Mouse (Mus musculus): ENCODE data around the gene Dpysl5. TPM values are rescaled to one million over a fixed set of nuclear protein-coding genes. Genes with fewer than 3 reads are reported as not detected.
A peak's percentile ranks its signal among the peaks of the same experiment; 100 is the strongest.

The Dpysl5 gene
- polyA plus RNA-seq, 1 experiment from 2014 or later, result 203 TPM

GRCm38 (mm10) chr5:30765596-30766370 is 54.4 kb downstream of the Dpysl5 start:
- Histone ChIP-seq H3K4me2 (ENCODE audit: low read depth, low read length) (no peak overlapping the region), H3K9ac (replicated peaks; ENCODE audit: low read depth, low read length) (no peak overlapping the region), H3K27ac (ENCODE audit: low read depth, low read length) (no peak overlapping the region), H3K27me3 (ENCODE audit: control insufficient read depth, insufficient read depth, low read length) (no peaks in the 10 kb centered on the region), H3K4me3 (ENCODE audit: low read depth, low read length) (no peak overlapping the region), H3K9me3 (ENCODE audit: control insufficient read depth, low read length) (no peaks in the 10 kb centered on the region), H3K4me1 (ENCODE audit: control insufficient read depth, insufficient read depth, low read length) (peaks cover 33% of the 10 kb centered on the region), H3K36me3 (ENCODE audit: control insufficient read depth, insufficient read depth, low read length) (no peaks in the 10 kb centered on the region)
- ATAC-seq (ENCODE audit: low read depth), result no peak
- WGBS, result 66% methylated on average over 12 of the region's 12 CpGs

GRCm38 (mm10) chr5:30768082-30768481 is 56.7 kb downstream of the Dpysl5 start:
- WGBS, result 63% methylated on average over 4 of the region's 4 CpGs
- H3K9ac ChIP-seq (replicated peaks; ENCODE audit: low read depth, low read length), result no peak overlapping the region
- H3K4me2 ChIP-seq (ENCODE audit: low read depth, low read length), result no peak overlapping the region

GRCm38 (mm10) chr5:30768598-30768997 is 57.2 kb downstream of the Dpysl5 start:
- H3K4me3 ChIP-seq (ENCODE audit: low read depth, low read length), result no peak overlapping the region
- no peaks in the 10 kb centered on the region for H3K9me3 ChIP-seq (ENCODE audit: control insufficient read depth, low read length)
- no peak overlapping the region for H3K9ac ChIP-seq (replicated peaks; ENCODE audit: low read depth, low read length)
- no peaks in the 10 kb centered on the region for H3K27me3 ChIP-seq (ENCODE audit: control insufficient read depth, insufficient read depth, low read length)
- 15% methylated on average over 9 of the region's 9 CpGs for WGBS
- no peak overlapping the region for H3K4me2 ChIP-seq (ENCODE audit: low read depth, low read length)
- ATAC-seq (ENCODE audit: low read depth), result peak; percentile 39; the same call in 1 of the 2 replicates
- no peak overlapping the region for H3K27ac ChIP-seq (ENCODE audit: low read depth, low read length)
- H3K4me1 ChIP-seq (ENCODE audit: control insufficient read depth, insufficient read depth, low read length), result peaks cover 19% of the 10 kb centered on the region
- H3K36me3 ChIP-seq (ENCODE audit: control insufficient read depth, insufficient read depth, low read length), result no peaks in the 10 kb centered on the region

More at GRCm38 (mm10) chr5:30768082-30768481, 56.7 kb downstream of the Dpysl5 start:
- no peak for ATAC-seq (ENCODE audit: low read depth)
- H3K4me1 ChIP-seq (ENCODE audit: control insufficient read depth, insufficient read depth, low read length), result peaks cover 24% of the 10 kb centered on the region
- no peaks in the 10 kb centered on the region for H3K27me3 ChIP-seq (ENCODE audit: control insufficient read depth, insufficient read depth, low read length)
- H3K27ac ChIP-seq (ENCODE audit: low read depth, low read length), result no peak overlapping the region
- no peaks in the 10 kb centered on the region for H3K9me3 ChIP-seq (ENCODE audit: control insufficient read depth, low read length)
- no peaks in the 10 kb centered on the region for H3K36me3 ChIP-seq (ENCODE audit: control insufficient read depth, insufficient read depth, low read length)
- no peak overlapping the region for H3K4me3 ChIP-seq (ENCODE audit: low read depth, low read length)

DNA sequence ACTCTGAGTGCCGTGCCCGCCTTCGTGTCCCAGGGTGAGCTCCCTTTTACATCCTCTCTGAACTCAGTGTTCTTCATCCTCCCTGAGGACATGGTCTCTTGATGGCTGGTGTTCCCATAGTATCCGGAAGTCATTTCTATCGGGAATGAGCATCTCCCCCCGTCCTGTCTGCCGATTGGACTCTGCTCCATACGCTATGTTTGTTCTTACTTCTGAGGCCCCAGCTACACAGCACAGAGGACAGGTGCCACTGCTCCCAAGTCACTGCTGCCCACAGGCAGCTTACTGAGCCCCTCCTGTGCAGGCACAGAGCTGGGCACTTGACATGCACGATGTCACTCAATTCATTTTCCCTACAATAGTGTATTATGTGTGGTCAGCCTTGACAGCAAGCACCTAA is 57.7 kb downstream of the Dpysl5 start:
- no peaks in the 10 kb centered on the region for H3K36me3 ChIP-seq (ENCODE audit: control insufficient read depth, insufficient read depth, low read length)
- H3K9ac ChIP-seq (replicated peaks; ENCODE audit: low read depth, low read length), result no peak overlapping the region
- ATAC-seq (ENCODE audit: low read depth), result no peak
- 72% methylated on average over 9 of the region's 9 CpGs for WGBS
- no peak overlapping the region for H3K4me2 ChIP-seq (ENCODE audit: low read depth, low read length)
- H3K9me3 ChIP-seq (ENCODE audit: control insufficient read depth, low read length), result no peaks in the 10 kb centered on the region
- peaks cover 20% of the 10 kb centered on the region for H3K4me1 ChIP-seq (ENCODE audit: control insufficient read depth, insufficient read depth, low read length)
- H3K4me3 ChIP-seq (ENCODE audit: low read depth, low read length), result no peak overlapping the region
- H3K27me3 ChIP-seq (ENCODE audit: control insufficient read depth, insufficient read depth, low read length), result no peaks in the 10 kb centered on the region
- H3K27ac ChIP-seq (ENCODE audit: low read depth, low read length), result no peak overlapping the region

- Histone ChIP-seq H3K4me1 (ENCODE audit: control insufficient read depth, insufficient read depth, low read length) (peaks cover 19% of the 10 kb centered on the region), H3K9ac (replicated peaks; ENCODE audit: low read depth, low read length) (no peak overlapping the region; the same call in 1 of the 2 replicates), H3K9me3 (ENCODE audit: control insufficient read depth, low read length) (no peaks in the 10 kb centered on the region), H3K36me3 (ENCODE audit: control insufficient read depth, insufficient read depth, low read length) (peaks cover 18% of the 10 kb centered on the region), H3K27me3 (ENCODE audit: control insufficient read depth, insufficient read depth, low read length) (no peaks in the 10 kb centered on the region), H3K4me2 (ENCODE audit: low read depth, low read length) (peak overlapping the region; percentile 44), H3K27ac (ENCODE audit: low read depth, low read length) (peak overlapping the region; percentile 13), H3K4me3 (ENCODE audit: low read depth, low read length) (no peak overlapping the region)
- ATAC-seq (ENCODE audit: low read depth), result peak; percentile 83
- WGBS, result 4% methylated on average over 20 of the region's 20 CpGs
Observed at GRCm38 (mm10) chr5:30774601-30775371, 63.4 kb downstream of the Dpysl5 start.

- no peak overlapping the region for H3K27ac ChIP-seq (ENCODE audit: low read depth, low read length)
- H3K27me3 ChIP-seq (ENCODE audit: control insufficient read depth, insufficient read depth, low read length), result no peaks in the 10 kb centered on the region
- no peak overlapping the region for H3K4me2 ChIP-seq (ENCODE audit: low read depth, low read length)
- H3K9ac ChIP-seq (replicated peaks; ENCODE audit: low read depth, low read length), result no peak overlapping the region
- no peak overlapping the region for H3K4me3 ChIP-seq (ENCODE audit: low read depth, low read length)
- H3K9me3 ChIP-seq (ENCODE audit: control insufficient read depth, low read length), result no peaks in the 10 kb centered on the region
- no peak for ATAC-seq (ENCODE audit: low read depth)
- WGBS, result 79% methylated on average over 9 of the region's 9 CpGs
- no peaks in the 10 kb centered on the region for H3K4me1 ChIP-seq (ENCODE audit: control insufficient read depth, insufficient read depth, low read length)
- H3K36me3 ChIP-seq (ENCODE audit: control insufficient read depth, insufficient read depth, low read length), result peaks cover 58% of the 10 kb centered on the region
Observed at GRCm38 (mm10) chr5:30780699-30781098, 69.3 kb downstream of the Dpysl5 start.

DNA sequence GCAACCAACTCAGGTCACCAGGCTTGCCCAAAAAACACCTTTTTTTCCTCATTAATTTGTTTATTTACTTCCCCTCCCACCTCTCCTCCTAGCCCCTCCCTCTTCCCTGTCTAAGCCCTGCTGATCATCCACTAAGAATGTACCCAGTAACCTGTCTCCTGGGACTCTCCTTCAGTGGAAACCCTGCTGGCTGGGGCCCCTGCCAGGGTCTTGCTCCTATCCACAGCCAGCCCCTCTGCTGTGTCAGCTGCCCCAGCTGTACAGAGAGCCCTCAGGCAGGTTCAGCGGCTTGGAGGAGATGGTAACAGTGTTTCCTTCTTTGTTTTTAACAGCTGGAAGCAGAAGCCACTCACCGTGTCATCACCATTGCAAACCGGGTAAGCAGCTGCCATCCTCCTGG is 69.8 kb downstream of the Dpysl5 start:
- no peak overlapping the region for H3K4me2 ChIP-seq (ENCODE audit: low read depth, low read length)
- H3K9me3 ChIP-seq (ENCODE audit: control insufficient read depth, low read length), result no peaks in the 10 kb centered on the region
- H3K9ac ChIP-seq (replicated peaks; ENCODE audit: low read depth, low read length), result no peak overlapping the region
- no peak overlapping the region for H3K4me3 ChIP-seq (ENCODE audit: low read depth, low read length)
- H3K4me1 ChIP-seq (ENCODE audit: control insufficient read depth, insufficient read depth, low read length), result no peaks in the 10 kb centered on the region
- ATAC-seq (ENCODE audit: low read depth), result peak; percentile 59; the same call in 1 of the 2 replicates
- no peaks in the 10 kb centered on the region for H3K27me3 ChIP-seq (ENCODE audit: control insufficient read depth, insufficient read depth, low read length)
- WGBS, result 36% methylated on average over 3 of the region's 3 CpGs
- peaks cover 61% of the 10 kb centered on the region for H3K36me3 ChIP-seq (ENCODE audit: control insufficient read depth, insufficient read depth, low read length)
- H3K27ac ChIP-seq (ENCODE audit: low read depth, low read length), result no peak overlapping the region

GRCm38 (mm10) chr5:30787381-30787780 is 76.0 kb downstream of the Dpysl5 start:
- Histone ChIP-seq H3K36me3 (ENCODE audit: control insufficient read depth, insufficient read depth, low read length) (peaks cover 78% of the 10 kb centered on the region), H3K4me2 (ENCODE audit: low read depth, low read length) (no peak overlapping the region), H3K4me1 (ENCODE audit: control insufficient read depth, insufficient read depth, low read length) (no peaks in the 10 kb centered on the region), H3K9ac (replicated peaks; ENCODE audit: low read depth, low read length) (no peak overlapping the region), H3K27ac (ENCODE audit: low read depth, low read length) (no peak overlapping the region), H3K9me3 (ENCODE audit: control insufficient read depth, low read length) (no peaks in the 10 kb centered on the region), H3K27me3 (ENCODE audit: control insufficient read depth, insufficient read depth, low read length) (no peaks in the 10 kb centered on the region), H3K4me3 (ENCODE audit: low read depth, low read length) (no peak overlapping the region)
- ATAC-seq (ENCODE audit: low read depth), result no peak
- 93% methylated on average over 5 of the region's 5 CpGs for WGBS

- Histone ChIP-seq H3K27me3 (ENCODE audit: control insufficient read depth, insufficient read depth, low read length) (no peaks in the 10 kb centered on the region), H3K36me3 (ENCODE audit: control insufficient read depth, insufficient read depth, low read length) (peaks cover 72% of the 10 kb centered on the region), H3K27ac (ENCODE audit: low read depth, low read length) (no peak overlapping the region), H3K9me3 (ENCODE audit: control insufficient read depth, low read length) (no peaks in the 10 kb centered on the region), H3K9ac (replicated peaks; ENCODE audit: low read depth, low read length) (no peak overlapping the region), H3K4me3 (ENCODE audit: low read depth, low read length) (no peak overlapping the region), H3K4me1 (ENCODE audit: control insufficient read depth, insufficient read depth, low read length) (no peaks in the 10 kb centered on the region), H3K4me2 (ENCODE audit: low read depth, low read length) (no peak overlapping the region)
- ATAC-seq (ENCODE audit: low read depth), result no peak
- WGBS, result 80% methylated on average over 3 of the region's 3 CpGs
Observed at GRCm38 (mm10) chr5:30790047-30790446, 78.7 kb downstream of the Dpysl5 start.

All from neural tube, embryonic 14.5 days (tissue).